Mouse (Mus musculus): ENCODE measurements around the gene Swt1.

DNA sequence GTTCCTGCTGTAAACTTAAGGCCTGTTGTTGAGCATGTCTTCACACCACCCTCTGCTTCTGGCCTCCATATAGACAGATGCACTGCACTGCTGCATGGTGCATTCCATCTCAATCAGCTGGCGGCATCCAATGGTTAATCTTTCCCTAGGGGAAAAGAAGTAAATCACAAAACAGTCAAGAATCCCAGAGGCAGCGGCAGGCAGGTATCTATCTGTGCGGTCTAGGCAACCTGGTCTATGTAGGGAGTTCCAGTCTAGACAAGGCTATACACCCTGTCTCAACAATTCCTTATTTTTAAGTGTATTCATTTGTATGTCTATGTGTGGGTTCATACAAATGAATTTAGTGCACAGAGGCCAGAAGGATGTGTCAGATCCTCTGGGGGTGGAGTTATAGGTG is 59.8 kb downstream of the Swt1 start:
- TF ChIP-seq POLR2A (IDR thresholded peaks at IDR 0.05; ENCODE audit: control insufficient read depth, extremely low read depth, insufficient read depth, low read length, poor library complexity) (no peak), CTCF (IDR thresholded peaks at IDR 0.05; ENCODE audit: borderline replicate concordance, control insufficient read depth, extremely low read depth, insufficient read depth, low read length, poor library complexity) (no peak)
